Mouse (Mus musculus) brown adipose tissue, adult 24 weeks (tissue): ENCODE results near the gene Morn4. TPM values are rescaled to one million over a fixed set of nuclear protein-coding genes. Genes with fewer than 3 reads are reported as not detected.

Experiments
- H3K27ac ChIP-seq: fragments of 200-500 bp; replicated peaks from 2 replicates; pipeline ENCODE4 v1.5.1; 2012; ENCODE audit warnings: low read depth, mild to moderate bottlenecking, low read length
- H3K4me1 ChIP-seq: fragments of 200-500 bp; 2 replicates; pipeline ENCODE4 v1.6.1; 2012; ENCODE audit warnings: low read length, mixed read lengths; ENCODE audit not compliant: control insufficient read depth, insufficient read depth, insufficient read length
- H3K4me3 ChIP-seq: fragments of 200-500 bp; 2 replicates; pipeline ENCODE4 v1.5.1; 2012; ENCODE audit warnings: low read depth, mild to moderate bottlenecking, low read length, moderate library complexity; ENCODE audit not compliant: insufficient read depth
- polyA plus RNA-seq: library from polyadenylated mRNA; stranded (reverse); fragments of >200 nt; gene quantifications from 2 replicates; pipeline ENCODE4 v1.2.4, GENCODE M21; 2012; ENCODE audit not compliant: missing spikeins, insufficient read depth, insufficient read length

Gene Morn4
- 0.63 TPM in 1 of 2 replicates, not detected in the other for polyA plus RNA-seq

- peak within 1 kb of the TSS; percentile 28; the same call in 1 of the 2 replicates for H3K4me3 ChIP-seq
- no peak within 1 kb of the TSS for H3K27ac ChIP-seq
- H3K4me1 ChIP-seq: peaks cover 3% of the 10 kb centered on the region; the same call in 1 of the 2 replicates
Observed at GRCm38 (mm10) chr19:42086166-42086565, at the start of gene Morn4. Gene Morn4, minus strand, starts transcription at chr19:42086357.

DNA sequence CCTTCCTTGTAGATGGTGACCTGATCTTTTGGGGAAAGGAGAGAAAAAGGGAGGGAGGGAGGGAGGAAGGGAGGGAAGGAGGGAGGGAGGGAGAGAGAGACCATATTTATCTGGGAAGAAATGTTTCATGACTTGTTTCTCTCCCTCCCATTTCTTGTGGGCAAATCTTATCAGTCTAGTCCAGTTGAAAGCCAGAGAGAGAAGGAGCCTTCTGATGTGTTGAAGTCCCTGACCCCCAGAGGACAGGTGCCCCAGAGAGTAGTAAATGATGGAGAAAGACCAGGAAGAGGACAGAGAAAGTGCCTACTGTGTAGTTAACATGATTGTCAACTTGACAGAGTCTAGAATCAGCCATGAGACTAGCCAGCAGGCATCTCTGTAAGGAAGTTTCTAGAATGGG is 48.9 kb upstream of the Morn4 start:
- H3K27ac ChIP-seq: no peak overlapping the region
- H3K4me1 ChIP-seq: 0 out of 2 replicates have a peak, but pooled peaks cover 3% of the 10 kb centered on the region
- H3K4me3 ChIP-seq: no peak overlapping the region

DNA sequence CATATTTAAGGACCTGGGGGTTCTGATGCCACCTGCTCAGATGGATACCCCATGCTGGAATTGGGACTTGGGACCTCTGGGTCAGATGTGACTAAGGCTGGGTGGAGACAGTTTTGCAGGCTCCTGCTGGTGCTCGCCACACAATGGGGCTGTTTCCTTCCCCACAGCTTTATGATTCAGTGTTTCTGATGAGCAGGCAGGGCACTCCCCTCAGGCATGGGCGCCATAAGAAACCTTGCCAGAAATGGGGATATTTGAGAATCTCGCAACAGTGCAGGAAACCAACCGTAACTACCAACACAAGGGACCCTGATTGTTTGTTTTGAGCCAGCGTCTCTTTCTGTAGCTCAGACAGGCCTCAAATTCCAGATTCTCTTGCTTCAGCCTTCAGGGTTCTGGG is 44.9 kb upstream of the Morn4 start:
- no peak overlapping the region for H3K4me3 ChIP-seq
- peaks cover 6% of the 10 kb centered on the region; the same call in 1 of the 2 replicates for H3K4me1 ChIP-seq
- H3K27ac ChIP-seq: peak overlapping the region; percentile 78

DNA sequence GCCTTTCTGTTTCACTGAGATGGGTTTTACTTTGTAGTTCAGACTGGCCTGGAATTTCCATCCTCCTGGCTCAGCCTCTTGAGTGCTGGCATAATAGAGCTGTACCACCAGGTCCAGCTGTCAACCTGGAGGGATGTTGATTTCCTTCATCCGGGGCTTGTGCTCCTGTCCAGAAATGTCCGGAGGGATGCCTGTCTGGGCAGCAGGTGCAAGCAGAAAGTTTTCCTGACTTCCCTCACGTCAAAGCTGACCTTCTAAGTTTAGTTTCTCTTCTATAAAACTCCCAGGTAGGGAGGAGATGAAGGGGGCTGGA is 44.1 kb upstream of the Morn4 start:
- Histone ChIP-seq H3K4me1 (peaks cover 6% of the 10 kb centered on the region; the same call in 1 of the 2 replicates), H3K4me3 (no peak overlapping the region), H3K27ac (peak overlapping the region; percentile 91)

GRCm38 (mm10) chr19:42129509-42130293 is 43.5 kb upstream of the Morn4 start:
- Histone ChIP-seq H3K4me1 (peaks cover 6% of the 10 kb centered on the region; the same call in 1 of the 2 replicates), H3K27ac (peak overlapping the region; percentile 91), H3K4me3 (peak overlapping the region; percentile 77)

- Histone ChIP-seq H3K27ac (peak within 1 kb of the TSS; percentile 91), H3K4me1 (peaks cover 6% of the 10 kb centered on the region; the same call in 1 of the 2 replicates), H3K4me3 (peak within 1 kb of the TSS; percentile 77)
Observed at GRCm38 (mm10) chr19:42128787-42129508, 42.8 kb upstream of the Morn4 start, which contains the start of gene Avpi1. Gene Avpi1, minus strand, starts transcription at chr19:42129059.

GRCm38 (mm10) chr19:42128052-42128740 is 42.0 kb upstream of the Morn4 start:
- Histone ChIP-seq H3K4me1 (peaks cover 6% of the 10 kb centered on the region; the same call in 1 of the 2 replicates), H3K27ac (peak overlapping the region; percentile 61; the same call in 1 of the 2 replicates), H3K4me3 (peak overlapping the region; percentile 77)

DNA sequence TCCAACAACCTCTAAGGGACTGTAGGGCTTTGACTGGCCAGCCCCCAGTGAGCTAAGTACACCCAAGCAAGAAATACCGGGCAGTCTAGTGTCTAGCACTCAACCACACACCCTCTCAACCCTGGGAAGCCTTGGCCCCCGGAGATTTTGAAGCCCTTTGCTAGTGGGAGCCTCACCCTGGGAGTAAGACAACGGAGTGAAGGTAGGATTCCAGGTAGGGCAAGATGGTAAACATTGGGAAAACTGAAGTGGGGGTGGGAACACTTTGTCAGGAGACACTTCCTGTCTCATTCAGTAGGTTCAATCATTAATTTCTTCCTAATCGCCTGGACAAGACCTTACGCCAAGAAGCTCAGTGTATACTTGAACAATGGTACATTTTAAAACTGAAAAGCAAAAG is 40.9 kb upstream of the Morn4 start:
- H3K4me1 ChIP-seq: peaks cover 6% of the 10 kb centered on the region; the same call in 1 of the 2 replicates
- H3K27ac ChIP-seq: no peak overlapping the region
- H3K4me3 ChIP-seq: no peak overlapping the region

DNA sequence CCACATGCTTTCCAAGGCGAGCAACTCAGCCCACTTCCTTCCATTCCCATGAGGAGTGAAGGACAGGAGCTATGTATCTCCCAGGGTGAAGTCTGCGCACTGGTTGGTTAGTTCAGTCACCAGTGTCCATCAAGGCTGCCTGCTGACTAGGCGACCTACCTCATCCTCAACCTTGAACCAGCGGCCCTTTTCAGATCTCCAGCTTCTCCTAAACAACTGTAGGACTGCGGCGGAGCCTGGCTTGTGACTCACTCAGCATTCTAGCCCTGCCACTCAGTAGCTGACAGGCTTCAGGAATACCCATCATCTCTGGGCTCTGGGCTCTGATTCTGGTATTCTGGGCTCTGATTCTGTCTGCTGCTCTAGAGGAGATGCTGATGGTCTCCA is 40.1 kb upstream of the Morn4 start:
- no peak overlapping the region for H3K4me3 ChIP-seq
- peaks cover 6% of the 10 kb centered on the region; the same call in 1 of the 2 replicates for H3K4me1 ChIP-seq
- H3K27ac ChIP-seq: no peak overlapping the region

DNA sequence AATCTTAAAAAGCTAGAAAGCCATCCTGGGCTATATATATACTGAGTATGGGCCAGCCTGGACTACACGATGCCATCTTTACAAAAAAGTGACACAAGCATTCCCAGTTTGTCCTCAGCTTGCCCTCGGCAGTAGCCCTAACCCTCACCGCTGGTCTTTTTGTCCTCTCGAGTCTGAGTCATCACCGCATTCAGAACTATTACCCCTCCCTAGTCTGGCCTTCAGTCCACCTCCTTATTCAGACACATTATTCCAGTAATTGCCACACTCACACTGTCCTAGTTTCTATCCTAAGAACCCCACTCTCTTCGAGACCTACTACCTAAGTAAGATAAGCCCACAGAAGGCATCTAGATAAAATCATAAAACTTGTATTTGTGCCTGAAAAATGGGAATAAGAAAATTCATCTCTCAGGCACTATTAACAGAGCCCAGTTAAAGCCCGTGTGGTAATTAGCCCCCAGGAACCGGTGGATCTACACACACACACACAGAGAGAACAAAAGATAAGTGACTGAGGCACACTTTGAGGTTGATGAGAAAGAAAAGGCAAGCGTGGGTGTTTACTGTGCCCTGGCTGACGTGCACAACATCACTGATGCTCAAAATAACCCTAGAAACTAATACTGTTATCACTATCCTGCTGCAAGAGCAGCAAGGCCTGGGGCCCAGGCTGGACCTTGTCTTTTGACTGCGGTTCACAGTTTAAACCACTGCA is 39.5 kb upstream of the Morn4 start:
- no peak overlapping the region for H3K4me3 ChIP-seq
- no peak overlapping the region for H3K27ac ChIP-seq
- H3K4me1 ChIP-seq: peaks cover 4% of the 10 kb centered on the region; the same call in 1 of the 2 replicates

GRCm38 (mm10) chr19:42124684-42125083 is 38.5 kb upstream of the Morn4 start:
- Histone ChIP-seq H3K4me3 (no peak overlapping the region), H3K27ac (no peak overlapping the region), H3K4me1 (peaks cover 4% of the 10 kb centered on the region; the same call in 1 of the 2 replicates)

DNA sequence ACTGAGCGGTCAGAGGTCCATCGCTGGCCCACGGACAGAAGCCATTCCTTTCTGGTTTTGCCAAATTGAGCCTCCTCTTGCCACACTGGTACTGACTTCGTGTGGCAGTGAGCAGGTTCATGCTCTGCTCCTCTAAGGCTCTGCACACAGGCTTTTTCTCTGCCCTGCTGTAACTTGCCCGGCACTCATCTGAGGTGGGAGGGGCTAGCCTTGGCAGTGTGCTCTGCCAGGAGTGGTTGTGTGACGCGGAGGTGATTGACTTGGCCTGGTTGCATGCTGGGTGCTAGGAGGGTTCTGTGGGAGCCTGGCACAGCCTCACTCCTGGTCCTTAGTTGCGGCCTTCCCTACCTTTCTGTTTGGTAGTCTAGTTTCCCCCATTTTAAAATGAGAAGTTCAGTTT is 34.3 kb upstream of the Morn4 start:
- Histone ChIP-seq H3K27ac (no peak overlapping the region), H3K4me3 (no peak overlapping the region), H3K4me1 (no peaks in the 10 kb centered on the region)

DNA sequence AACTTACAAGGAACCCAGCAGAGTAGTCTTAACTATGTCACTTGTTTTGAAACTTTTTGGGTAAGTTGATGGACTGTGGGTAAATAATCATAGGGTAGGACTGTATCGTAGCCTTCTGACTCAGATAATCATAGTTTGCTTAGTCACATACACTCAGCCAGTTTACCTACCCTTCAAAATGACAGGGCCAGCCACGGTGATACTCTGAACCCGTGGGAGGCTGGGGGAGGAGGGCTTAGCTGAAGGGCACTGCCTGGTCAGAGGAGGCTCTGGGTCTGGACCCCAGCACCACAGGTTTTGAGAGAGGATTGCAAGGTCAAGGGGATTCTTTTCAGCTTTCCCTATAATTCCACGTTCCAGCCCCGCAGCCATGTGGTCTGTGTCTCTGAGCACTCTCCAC is 32.4 kb upstream of the Morn4 start:
- H3K4me3 ChIP-seq: no peak overlapping the region
- no peaks in the 10 kb centered on the region for H3K4me1 ChIP-seq
- H3K27ac ChIP-seq: no peak overlapping the region

GRCm38 (mm10) chr19:42118142-42118541 is 32.0 kb upstream of the Morn4 start:
- H3K4me3 ChIP-seq: no peak overlapping the region
- no peak overlapping the region for H3K27ac ChIP-seq

More at GRCm38 (mm10) chr19:42118142-42118541, 32.0 kb upstream of the Morn4 start:
- no peaks in the 10 kb centered on the region for H3K4me1 ChIP-seq
